Mouse (Mus musculus): ENCODE data around the gene Aym1.
"Not testable (repeated sequence)": the region's sequence is repeated elsewhere in the genome, so short reads cannot be mapped to it uniquely, and the experiment has no call there.

Aym1 gene

DNA sequence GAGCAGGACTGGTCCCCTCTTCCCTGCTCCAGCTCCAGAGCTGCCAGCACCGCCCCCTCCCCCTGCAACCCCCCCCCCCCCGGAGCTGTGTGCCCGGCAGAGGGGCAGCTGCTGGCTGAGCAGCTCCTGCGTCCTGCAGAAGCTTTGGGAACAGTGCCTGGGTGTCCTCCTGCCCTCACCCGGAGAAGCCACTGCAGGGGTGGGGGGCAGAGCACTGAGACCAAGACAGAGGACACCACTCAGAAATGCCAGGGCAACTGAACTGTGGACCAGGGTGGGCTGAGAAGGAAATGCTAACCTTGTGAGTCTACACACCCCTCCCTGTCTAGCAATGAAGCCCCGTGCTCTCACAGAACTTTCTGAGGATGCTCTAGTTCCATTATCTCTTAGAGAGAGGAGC lies at the start of gene Aym1:
Gene Aym1 (plus strand): TSS at position 109 of the 400 bp plus-strand sequence.
- DNase-seq (ENCODE audit: low spot score), result no peak

DNA sequence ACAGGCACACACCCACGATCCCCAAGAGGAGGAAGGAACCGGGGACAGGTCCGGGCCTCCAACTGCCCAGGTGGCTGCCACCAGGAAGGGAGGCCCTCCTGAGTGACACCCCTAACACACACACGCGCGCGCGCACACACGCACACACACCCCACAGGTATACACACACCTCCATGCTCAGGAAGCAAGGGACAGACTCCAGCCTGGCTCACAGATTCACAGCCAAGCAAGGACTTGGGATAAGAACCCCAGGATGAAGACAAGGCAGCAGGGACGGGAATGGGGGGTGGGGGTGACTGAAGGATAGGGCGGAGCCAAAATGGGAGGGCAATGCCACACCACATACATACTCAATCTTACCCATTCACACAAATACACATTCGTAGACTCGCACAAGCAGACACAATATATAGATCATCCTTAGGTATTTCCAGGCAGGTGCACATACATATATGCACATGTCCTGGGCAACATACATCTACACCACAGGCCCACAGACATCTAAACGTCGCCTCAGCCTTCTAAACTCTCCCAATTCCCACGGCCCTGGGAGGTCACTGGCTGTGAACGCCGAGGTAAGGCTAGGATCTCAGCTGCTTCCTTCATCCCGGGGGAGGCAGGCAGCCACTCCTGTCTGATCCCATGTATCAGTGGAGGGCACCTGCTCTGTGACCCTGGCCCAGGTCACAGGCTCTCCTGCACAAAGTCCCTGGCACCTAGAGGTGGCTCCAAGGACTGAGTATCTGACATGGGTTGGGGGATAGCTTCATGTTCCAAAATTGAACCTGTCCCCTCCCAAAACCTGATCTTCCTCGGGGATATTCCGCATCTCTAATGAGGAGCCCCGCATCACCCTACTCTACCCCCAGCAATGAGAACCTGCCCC lies 47.4 kb upstream of the Aym1 start:
- DNase-seq (ENCODE audit: low spot score), result no peak

DNA sequence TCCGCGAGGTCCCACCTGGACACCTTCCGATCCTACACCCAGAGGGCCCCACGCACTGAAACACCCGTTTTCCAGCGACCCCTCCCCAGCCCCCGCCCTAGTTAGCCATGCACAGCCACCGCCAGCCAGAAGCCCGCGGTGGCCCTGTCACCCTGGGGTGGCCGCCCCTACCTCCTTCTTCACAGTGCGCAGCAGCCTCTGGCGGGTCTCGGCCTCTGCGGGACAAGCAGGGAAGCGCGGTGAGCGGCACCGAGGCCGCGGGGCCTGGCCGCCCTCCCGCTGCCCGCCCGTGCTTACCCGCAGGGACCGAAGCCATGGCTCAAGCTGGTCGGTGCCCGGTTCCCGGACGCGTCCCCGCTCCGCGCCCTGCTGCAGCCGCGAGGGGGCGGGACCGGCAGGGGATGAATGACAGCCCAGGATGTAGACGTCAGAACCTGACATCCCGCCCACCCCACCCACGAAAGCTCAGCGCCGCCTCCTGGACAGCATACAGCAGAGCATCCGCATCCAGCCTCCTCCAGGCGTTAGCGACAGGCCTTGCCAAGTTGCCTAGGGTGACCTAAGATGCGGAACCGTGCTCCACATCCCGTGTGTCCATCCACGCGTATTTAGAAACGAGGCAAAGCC lies 46.6 kb upstream of the Aym1 start, which contains the start of gene Sgsm1:
Gene Sgsm1 (minus strand): TSS at position 410 of the 627 bp plus-strand sequence.
- DNase-seq (ENCODE audit: low spot score), result peak; percentile 33

DNA sequence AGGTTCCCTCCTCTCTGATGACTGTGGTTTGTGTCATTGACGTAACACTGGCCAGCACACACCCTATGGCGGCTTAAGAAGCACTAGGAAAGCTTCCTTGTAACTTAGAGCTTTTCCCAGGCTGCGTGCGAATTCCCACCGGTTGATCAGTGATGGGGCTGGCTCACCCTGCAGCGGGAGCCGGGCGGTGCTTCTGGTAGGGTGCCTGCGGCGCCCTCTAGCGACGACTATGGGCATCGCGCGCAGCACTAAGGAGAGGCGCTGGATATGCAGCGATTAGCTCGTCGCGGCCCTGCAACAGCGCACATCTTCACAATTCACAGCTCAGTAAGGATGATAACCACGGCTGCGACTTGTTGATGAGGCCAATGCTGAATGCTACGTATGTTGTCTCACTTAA lies 43.1 kb upstream of the Aym1 start:
- DNase-seq (ENCODE audit: low spot score), result peak; percentile 67

DNA sequence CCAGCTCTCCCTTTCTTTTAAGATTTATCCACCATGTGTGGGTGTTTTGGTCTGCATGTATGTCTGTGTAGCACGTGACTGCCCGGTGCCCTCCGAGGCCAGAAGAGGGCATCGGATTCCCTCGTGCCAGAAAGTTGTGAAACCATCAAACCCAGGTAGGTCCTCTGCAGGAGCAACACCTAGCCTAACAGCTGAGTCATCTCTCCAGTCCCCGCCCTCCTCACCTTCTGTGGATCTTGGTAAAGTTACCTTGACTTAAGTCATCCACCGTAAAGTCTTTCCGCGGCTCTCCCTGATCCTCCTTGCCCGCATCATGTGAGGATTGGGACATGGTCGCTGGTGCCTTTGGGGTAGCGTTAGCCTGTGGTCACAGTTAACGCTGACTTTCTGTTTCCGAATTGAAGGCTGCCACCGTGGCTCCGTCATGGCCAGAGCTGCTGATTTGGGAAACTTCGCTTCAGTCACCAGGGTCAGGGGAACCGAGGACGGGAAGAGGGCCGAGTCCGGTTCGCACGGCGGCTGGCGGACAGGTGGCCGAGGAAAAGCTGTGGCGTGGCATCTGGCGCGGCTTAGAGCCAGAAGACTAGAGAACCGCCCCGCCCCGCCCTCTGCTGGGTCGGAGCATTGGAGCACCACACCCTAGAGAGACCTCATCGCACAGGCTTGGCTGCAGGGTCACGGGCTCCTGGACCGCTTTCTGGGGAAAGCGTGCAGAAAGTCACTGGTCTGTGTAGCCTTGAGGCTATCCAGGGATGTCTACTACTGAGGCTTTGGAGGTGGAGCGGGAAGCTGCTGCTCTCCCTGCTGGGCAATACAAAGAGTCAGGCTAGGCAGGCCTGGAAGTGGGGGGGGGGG lies 33.1 kb upstream of the Aym1 start:
- no peak for DNase-seq (ENCODE audit: low spot score)

DNA sequence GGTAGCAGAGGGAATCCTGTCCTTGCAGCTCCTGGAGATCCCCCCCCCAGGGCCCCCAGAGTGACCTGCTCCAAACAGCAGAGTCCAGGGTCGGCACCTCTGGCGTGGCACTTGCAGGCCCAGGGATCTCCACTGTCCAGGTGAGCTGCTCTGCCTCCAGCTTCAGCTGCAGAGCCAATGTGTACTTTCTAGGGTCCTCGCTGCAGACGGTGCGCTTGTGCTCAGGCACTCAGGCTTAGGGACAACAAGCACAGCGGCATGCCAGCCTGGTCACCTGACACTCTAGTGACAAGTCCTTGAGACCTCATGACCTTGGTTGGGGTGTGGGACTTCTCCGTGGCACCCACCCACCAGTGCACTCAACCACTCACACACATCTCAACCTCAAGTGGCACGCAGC lies 27.6 kb upstream of the Aym1 start:
- no peak for DNase-seq (ENCODE audit: low spot score)

DNA sequence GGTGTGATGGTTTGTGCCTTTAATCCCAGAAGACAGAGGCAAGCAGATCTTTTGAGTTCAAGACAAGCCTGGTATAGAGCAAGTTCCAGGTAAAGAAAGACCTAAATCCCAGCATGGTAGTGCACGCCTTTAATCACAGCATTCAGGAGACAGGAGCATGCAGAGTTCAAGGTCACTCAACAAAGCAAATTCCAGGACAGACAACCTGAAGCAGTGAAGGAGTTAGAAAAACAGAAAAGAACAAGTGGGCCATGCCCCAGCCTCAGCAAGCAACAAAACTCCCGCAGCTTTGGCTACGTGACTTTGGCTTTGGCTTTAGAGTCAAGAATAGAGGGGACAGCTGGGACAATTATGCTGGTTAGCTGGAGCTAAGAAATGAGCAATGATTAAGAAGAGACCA lies 26.9 kb upstream of the Aym1 start:
- DNase-seq (ENCODE audit: low spot score), result no peak

DNA sequence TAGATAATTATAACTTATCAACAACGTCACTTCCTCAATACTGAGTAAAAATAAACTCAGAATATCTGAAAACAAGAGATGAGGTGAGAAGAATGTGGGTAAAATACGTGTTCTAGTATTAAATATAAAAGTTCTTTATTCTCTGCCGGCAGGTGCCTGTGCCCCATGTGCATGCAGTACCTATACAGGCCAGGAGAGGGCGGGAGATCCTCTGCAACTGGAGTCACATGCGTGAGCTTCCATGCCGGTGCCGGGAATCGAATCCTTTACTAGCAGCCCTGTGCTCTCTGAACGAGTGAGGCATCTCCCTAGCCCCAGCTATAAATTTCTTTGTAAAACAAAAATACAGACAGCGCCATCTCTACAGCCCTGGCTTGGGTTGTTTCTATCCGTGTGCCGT lies 24.9 kb upstream of the Aym1 start:
- no peak for DNase-seq (ENCODE audit: low spot score)

DNA sequence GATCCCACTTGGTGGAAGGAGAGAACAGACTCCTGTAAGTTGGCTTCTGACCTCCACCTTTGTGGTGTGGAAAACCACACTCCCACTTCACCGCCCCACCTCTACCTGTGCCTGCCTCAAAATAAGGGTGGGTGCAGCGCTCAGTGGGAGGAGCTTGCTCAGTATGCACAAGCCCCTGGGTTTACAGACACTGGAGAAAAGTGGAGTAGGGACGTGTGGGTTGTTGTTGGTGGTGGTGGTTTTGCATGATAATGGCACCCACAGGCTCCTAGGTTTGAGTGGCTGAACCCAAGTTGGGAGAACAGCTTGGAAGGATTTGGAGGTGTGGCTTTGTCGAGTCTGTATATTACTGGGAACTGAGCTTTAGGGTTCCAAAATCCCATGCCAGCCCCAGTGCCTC lies 24.2 kb upstream of the Aym1 start:
- DNase-seq (ENCODE audit: low spot score), result no peak

DNA sequence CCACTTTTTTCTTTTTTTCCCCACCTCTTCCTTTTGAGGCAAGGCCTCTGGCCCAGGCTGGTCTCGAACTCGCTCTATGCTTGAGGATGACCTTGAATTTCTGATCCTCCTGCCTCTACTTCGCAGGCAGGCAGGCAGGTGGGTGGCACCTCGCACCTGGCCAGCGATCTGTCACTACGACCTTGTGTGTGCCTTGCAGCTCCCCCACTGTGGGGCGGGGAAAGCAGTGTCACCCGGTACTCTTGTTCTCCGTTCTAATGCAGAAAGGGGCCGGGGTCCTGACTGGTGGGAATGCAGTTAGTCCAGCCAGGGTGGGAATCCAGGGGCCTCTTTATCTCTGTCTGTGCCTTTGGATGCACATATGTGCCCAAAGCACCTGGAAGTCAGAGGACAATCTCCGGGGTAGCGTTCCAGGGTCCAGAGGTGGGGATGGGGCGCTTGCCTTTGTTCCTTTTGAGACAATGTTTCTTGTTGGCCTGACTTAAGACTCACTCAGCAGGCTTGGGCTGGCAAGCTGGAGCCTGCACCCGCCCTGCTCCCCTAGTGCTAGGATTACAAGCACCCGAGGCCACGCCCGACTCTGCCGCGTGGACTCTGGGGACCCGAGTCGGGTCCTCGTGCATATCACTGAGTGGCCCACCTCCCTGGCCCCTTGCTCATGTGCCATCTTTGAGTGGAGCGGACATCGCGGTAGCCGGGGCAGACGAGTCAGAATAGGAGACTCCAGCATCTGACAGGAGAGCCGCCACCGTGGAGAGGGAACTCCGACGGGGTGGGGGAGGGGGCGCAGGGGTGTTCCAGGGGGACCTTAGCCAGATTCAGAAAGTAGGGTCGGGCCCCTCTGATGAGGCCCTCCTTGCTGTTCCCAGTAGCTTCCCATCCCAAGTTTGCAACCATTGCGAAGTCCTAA lies 22.2 kb upstream of the Aym1 start:
- DNase-seq (ENCODE audit: low spot score), result no peak

DNA sequence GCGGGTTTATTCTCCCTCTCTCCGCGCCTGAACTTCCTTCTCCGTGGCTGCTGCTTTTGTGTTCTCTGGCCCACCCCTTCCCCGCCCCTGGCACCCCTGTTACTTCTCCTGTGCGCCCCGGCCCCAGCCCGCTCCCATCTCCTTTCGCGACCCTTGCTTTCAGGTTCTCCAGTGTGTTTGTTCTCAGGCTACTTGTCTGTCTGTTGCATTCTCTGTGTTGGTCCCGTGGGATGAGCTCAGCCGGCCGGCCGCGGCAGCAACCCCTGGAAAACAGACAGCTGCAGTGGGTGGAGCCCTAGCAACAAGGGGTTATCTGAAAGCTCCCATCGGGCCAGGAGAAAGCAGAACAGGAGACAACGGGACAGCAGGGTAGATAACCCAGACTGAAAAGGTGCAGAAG lies 21.4 kb upstream of the Aym1 start:
- no peak for DNase-seq (ENCODE audit: low spot score)

DNA sequence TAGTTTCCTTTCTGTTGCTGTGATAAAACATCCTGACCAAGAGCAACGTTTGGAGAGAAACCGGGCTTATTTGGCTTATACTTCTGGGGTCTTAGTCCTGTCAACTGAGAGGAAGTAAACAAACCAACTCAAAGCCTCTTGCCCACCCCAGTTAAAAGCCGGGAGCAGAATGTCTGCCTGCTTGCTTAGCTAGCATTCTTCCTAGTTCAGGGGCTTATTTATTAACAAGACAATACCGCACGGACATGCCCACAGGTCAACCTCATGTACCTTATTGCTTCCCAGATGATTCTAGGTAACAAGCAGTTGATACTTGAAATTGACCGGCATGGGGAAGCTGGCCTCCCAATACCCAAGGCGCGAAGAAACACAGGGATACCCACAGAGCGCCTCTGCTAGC lies 20.8 kb upstream of the Aym1 start:
- DNase-seq (ENCODE audit: low spot score), result no peak

DNA sequence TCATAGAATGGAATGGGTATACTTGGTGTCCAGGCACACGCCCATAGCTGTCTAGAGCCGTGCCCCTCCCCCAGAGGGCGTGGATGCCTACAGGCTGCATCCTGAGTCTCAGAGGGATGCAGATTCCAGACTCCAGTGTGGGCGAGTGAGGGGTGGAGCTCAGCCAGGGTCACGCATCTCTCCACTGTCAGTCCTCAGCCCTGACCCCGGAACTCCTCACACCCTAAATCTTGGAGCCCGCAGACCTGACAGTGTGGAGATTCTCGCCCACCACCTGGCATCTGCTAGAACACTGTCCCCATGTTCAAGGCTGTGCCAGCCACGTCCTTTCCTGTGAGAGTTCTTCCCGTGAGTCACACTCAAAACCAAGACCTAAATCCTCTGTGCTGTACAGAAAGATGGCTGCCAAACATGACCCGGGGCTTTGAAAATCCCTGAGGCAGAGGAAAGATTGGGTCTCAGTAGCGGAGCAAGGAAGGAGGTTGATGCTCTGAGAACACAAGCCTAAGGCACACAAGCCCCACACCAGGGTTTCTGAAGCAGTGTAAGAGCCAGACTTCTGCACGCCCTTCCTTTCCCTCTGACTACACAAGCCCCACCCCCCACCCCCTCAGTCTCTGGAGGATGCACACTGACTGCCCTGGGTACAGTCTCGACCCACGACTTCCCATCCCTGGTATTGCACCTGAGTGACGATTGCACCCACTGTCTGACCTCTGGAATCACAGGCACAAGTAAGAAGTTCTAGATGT lies 12.3 kb upstream of the Aym1 start:
- no peak for DNase-seq (ENCODE audit: low spot score)

DNA sequence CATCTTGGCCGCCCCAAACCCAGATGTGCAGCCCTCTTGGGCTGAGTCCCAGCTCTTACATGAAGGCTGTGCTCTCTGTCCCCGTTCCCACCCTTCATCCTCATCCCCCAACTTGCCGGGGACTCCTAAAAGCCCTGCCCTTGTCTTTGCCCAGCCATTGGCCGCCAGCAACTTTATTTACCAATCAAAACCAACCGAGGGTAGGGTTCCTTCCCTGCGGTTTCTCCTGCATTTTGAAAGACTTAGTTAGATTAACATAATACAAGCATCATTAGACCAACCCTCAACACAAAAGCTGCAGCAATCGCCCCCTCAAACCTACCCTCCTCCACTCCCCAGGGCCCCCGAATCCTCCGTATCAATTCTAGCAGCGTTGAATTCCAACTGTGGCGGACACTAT lies 11.3 kb upstream of the Aym1 start:
- DNase-seq (ENCODE audit: low spot score), result no peak

DNA sequence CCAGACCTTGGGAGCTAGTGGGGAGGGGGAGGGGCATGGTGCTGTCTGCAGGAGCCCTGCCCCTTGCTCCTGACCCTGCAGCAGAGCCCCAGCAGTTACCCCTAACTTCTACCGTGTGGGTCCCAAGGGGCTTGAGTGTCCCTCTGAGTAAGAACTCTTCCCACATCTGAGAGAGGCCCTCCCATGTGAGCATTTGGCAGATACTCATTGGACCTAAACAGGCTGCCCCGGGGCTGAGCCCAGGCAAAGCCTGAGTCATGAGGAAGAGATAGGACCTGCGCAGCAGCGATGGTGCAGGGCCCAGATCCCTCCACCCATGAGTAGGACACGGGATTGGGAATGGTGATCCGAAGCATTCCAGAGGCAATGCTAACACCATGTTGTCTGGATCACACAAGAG lies 10.4 kb upstream of the Aym1 start:
- not testable (repeated sequence) for DNase-seq (ENCODE audit: low spot score)

DNA sequence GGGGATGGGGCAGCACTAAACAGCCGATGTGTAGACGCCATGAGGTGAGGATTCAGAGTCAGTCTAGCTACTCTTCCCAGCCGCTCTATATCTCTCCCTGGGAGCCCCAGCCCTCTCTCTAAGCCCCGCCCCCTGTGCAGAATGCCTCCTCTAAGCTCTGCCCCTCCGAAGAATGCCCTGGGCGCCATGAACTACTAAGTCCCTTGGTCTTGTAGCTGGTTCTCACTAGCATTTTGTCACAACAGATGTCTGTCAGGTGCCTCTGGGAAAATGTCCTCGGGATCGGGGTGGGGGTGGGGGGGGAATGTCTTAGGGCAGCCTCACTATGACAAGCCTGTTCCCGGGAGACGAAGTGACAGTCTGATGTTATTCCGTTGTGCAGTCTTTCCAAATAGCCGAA lies 9.5 kb upstream of the Aym1 start:
- DNase-seq (ENCODE audit: low spot score), result no peak

DNA sequence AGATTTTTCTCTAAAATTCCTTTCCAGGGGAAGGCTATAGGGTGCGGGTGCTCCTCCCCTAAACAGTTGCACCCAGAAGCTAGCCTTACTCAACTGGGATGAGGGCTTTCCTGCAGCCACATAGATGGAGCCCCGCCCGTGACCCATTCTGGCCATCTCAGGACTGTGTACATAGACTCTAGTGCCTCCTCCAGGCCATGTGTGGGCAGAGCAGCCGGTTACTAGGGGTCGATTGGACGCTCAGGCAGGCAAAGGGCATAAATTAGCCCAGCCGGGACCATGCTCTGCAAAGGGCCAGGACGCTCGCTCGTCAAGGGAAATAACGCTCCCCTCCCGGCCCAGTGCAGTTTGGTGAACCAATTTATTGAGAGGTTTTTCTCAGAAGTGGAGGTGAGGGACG lies 8.5 kb upstream of the Aym1 start:
- no peak for DNase-seq (ENCODE audit: low spot score)

DNA sequence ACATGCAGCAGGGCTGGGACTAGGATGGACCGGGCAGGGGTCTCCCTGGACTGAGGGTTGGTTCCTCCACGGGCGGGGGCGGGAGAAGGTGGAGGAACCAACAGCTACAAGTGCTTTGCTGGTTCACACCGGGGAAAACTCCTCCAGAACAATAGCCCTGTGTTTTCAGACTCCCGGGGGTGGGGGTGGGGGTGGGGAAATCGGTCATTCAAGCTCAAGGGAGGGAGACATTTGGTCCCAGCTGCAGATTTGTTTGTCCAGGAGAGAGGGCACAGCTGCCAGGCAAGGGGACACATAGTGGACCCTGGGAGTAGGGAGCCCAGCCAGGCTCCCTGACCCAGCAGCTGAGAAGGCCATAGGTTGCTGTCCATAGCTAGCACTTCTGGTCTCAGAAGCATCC lies 7.9 kb upstream of the Aym1 start:
- no peak for DNase-seq (ENCODE audit: low spot score)

DNA sequence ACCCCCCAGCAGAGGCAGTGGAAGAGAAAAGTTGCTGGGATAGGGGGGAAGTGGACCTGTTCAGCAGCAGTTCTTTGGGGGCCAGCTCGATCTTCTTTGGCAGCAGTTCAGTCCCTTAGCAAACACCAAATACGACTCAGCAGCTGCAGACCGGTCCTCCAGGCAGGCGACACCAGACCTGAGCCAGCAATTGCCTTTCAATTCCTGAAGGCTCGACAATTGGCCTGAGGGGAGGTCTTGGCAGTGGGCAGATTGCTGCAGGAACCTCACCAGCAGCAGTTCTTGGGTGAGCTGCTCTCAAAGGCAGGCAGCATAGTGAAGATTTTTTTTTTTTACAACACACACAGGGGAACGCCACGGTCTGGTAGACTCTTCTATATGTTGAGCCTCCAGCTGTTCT lies 7.3 kb upstream of the Aym1 start:
- DNase-seq (ENCODE audit: low spot score), result no peak

DNA sequence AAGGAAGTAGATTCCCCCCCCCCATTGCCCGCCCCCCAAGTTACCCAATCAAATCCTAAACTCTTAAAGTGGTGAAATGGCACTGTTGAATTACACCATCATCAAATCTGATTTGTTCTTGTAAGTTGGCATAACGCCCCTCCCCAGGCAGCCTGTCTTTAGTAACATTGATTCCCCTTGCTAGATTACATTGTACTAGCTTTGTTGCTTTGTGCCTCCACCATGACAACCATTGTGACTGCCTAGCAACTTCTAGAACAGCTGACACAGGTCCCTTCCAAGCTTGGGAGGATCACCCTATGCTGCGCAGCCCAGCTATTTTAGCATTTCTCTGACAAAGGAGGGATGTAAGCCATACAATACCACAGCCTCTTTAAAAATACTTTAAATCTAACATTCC lies 5.3 kb upstream of the Aym1 start:
- DNase-seq (ENCODE audit: low spot score), result peak; percentile 35

DNA sequence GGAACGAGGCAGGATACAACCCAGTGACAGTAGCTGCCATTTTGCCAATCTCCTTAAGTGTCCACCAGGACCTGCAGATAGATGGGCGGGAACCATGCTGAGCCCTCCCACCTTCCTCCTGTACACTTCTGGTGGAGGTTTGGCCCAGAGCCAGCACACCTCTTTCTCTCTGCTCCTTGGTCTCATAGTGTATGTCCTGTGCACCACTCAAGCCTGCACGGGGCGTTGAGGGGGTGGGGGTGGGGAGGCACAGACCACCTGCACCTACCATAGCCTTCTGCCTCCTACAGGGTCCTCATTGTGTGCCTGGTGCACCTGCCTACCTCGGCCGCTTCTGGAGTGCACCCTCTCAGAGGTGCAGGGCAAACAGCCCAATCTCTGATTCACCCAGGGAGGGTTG lies 4.5 kb upstream of the Aym1 start:
- DNase-seq (ENCODE audit: low spot score), result no peak
